Mouse (Mus musculus): ENCODE results near the gene Thop1. TPM values are rescaled to one million over a fixed set of nuclear protein-coding genes. Genes with fewer than 3 reads are reported as not detected.

The Thop1 gene
- polyA plus RNA-seq, 1 experiment from 2014 or later, result 57.5 TPM

Small RNA genes lying within 50 kb of the gene (microRNA-seq; reads per million reads assigned to microRNA genes)
- gene Mir5615-1 (not detected), gene Mir5615-2 (not detected)

Other genes with a start within 250 kb of the Thop1 start
- gene Oaz1, start 243.4 kb upstream of the Thop1 start, polyA plus RNA-seq (2016; fragmentation: Nextera tagmentation; extraction: Ambion mirVana), result 1,255 and 1,389 TPM in 2 replicates
- gene Lingo3, start 226.0 kb upstream of the Thop1 start, polyA plus RNA-seq (2016; fragmentation: Nextera tagmentation; extraction: Ambion mirVana), result 0.74 and 0.94 TPM in 2 replicates
- gene Lsm7, start 214.8 kb upstream of the Thop1 start, polyA plus RNA-seq (2016; fragmentation: Nextera tagmentation; extraction: Ambion mirVana), result 214 and 250 TPM in 2 replicates
- 56.6 and 58.8 TPM in 2 replicates for gene Sppl2b, start 214.8 kb upstream of the Thop1 start, polyA plus RNA-seq (2016; fragmentation: Nextera tagmentation; extraction: Ambion mirVana)
- gene Tmprss9, start 198.2 kb upstream of the Thop1 start, polyA plus RNA-seq (2016; fragmentation: Nextera tagmentation; extraction: Ambion mirVana), result 0.08 TPM in 2 replicates
- gene Timm13, start 169.1 kb upstream of the Thop1 start, polyA plus RNA-seq (2016; fragmentation: Nextera tagmentation; extraction: Ambion mirVana), result 271 and 305 TPM in 2 replicates
- 56.8 and 57.9 TPM in 2 replicates for gene Lmnb2, start 151.8 kb upstream of the Thop1 start, polyA plus RNA-seq (2016; fragmentation: Nextera tagmentation; extraction: Ambion mirVana)
- 11.8 and 15.8 TPM in 2 replicates for gene Gadd45b, start 140.0 kb upstream of the Thop1 start, polyA plus RNA-seq (2016; fragmentation: Nextera tagmentation; extraction: Ambion mirVana)
- gene Gng7, start 55.1 kb upstream of the Thop1 start, polyA plus RNA-seq (2016; fragmentation: Nextera tagmentation; extraction: Ambion mirVana), result 10.1 and 10.7 TPM in 2 replicates
- gene Diras1, start 44.4 kb upstream of the Thop1 start, polyA plus RNA-seq (2016; fragmentation: Nextera tagmentation; extraction: Ambion mirVana), result 16.4 and 16.7 TPM in 2 replicates
- gene Slc39a3, start 32.6 kb upstream of the Thop1 start, polyA plus RNA-seq (2016; fragmentation: Nextera tagmentation; extraction: Ambion mirVana), result 33.8 and 37.0 TPM in 2 replicates
- gene Sgta, start 9.9 kb upstream of the Thop1 start, polyA plus RNA-seq (2016; fragmentation: Nextera tagmentation; extraction: Ambion mirVana), result 259 and 269 TPM in 2 replicates
- gene Creb3l3, start 28.8 kb downstream of the Thop1 start, polyA plus RNA-seq (2016; fragmentation: Nextera tagmentation; extraction: Ambion mirVana), result 0.12 and 0.46 TPM in 2 replicates
- 223 and 232 TPM in 2 replicates for gene Map2k2, start 35.9 kb downstream of the Thop1 start, polyA plus RNA-seq (2016; fragmentation: Nextera tagmentation; extraction: Ambion mirVana)
- 17.7 and 18.2 TPM in 2 replicates for gene Zbtb7a, start 65.2 kb downstream of the Thop1 start, polyA plus RNA-seq (2016; fragmentation: Nextera tagmentation; extraction: Ambion mirVana)
- 56.7 and 59.2 TPM in 2 replicates for gene Pias4, start 97.9 kb downstream of the Thop1 start, polyA plus RNA-seq (2016; fragmentation: Nextera tagmentation; extraction: Ambion mirVana)
- 539 TPM in 2 replicates for gene Eef2, start 106.6 kb downstream of the Thop1 start, polyA plus RNA-seq (2016; fragmentation: Nextera tagmentation; extraction: Ambion mirVana)
- 86.4 and 94.5 TPM in 2 replicates for gene Dapk3, start 113.0 kb downstream of the Thop1 start, polyA plus RNA-seq (2016; fragmentation: Nextera tagmentation; extraction: Ambion mirVana)
- not detected in 2 replicates for gene 4930442H23Rik, start 113.8 kb downstream of the Thop1 start, polyA plus RNA-seq (2016; fragmentation: Nextera tagmentation; extraction: Ambion mirVana)
- gene Nmrk2, start 132.0 kb downstream of the Thop1 start, polyA plus RNA-seq (2016; fragmentation: Nextera tagmentation; extraction: Ambion mirVana), result not detected in 2 replicates
- gene Atcay, start 160.8 kb downstream of the Thop1 start, polyA plus RNA-seq (2016; fragmentation: Nextera tagmentation; extraction: Ambion mirVana), result 33.7 and 36.8 TPM in 2 replicates
- gene Zfr2, start 163.1 kb downstream of the Thop1 start, polyA plus RNA-seq (2016; fragmentation: Nextera tagmentation; extraction: Ambion mirVana), result 14.0 and 15.6 TPM in 2 replicates
- 6.3 and 6.8 TPM in 2 replicates for gene Matk, start 182.9 kb downstream of the Thop1 start, polyA plus RNA-seq (2016; fragmentation: Nextera tagmentation; extraction: Ambion mirVana)
- 142 and 155 TPM in 2 replicates for gene Mrpl54, start 196.9 kb downstream of the Thop1 start, polyA plus RNA-seq (2016; fragmentation: Nextera tagmentation; extraction: Ambion mirVana)
- gene Apba3, start 196.9 kb downstream of the Thop1 start, polyA plus RNA-seq (2016; fragmentation: Nextera tagmentation; extraction: Ambion mirVana), result 36.9 and 38.1 TPM in 2 replicates
- 5.4 and 6.8 TPM in 2 replicates for gene Tjp3, start 221.5 kb downstream of the Thop1 start, polyA plus RNA-seq (2016; fragmentation: Nextera tagmentation; extraction: Ambion mirVana)
- gene Pip5k1c, start 222.9 kb downstream of the Thop1 start, polyA plus RNA-seq (2016; fragmentation: Nextera tagmentation; extraction: Ambion mirVana), result 97.3 and 103 TPM in 2 replicates

Measured in hindbrain, embryonic 12.5 days (tissue).